Mouse (Mus musculus) kidney, adult 2 months (tissue): ENCODE measurements at regions not wholly inside any gene's neighbourhood (a gene's known extent, or its start where the extent isn't known, plus 50 kb on each side); places are given as distances from the start of the nearest gene placed in this dataset.

ENCODE experiments used
- CTCF ChIP-seq: fragments of 200-500 bp; conservative IDR thresholded peaks from 2 replicates; pipeline ENCODE4 v1.5.1; 2011; ENCODE audit warnings: low read depth, mild to moderate bottlenecking, control low read depth, low read length, moderate library complexity, mixed read lengths; ENCODE audit not compliant: insufficient read depth, insufficient read length
- POLR2A ChIP-seq: fragments of 200-500 bp; IDR thresholded peaks from one replicate; pipeline ENCODE4 v1.6.1; 2011; ENCODE audit warnings: low read depth, low read length, control low read depth

- TF ChIP-seq CTCF (no peak), POLR2A (no peak)
Measured at GRCm38 (mm10) chr9:85410643-85411296, 83.6 kb upstream of the Tent5a start.
